Mouse (Mus musculus) kidney, adult 11 months (tissue): ENCODE results near the gene Olfr506.
"Not testable (repeated sequence)": the region's sequence is repeated elsewhere in the genome, so short reads cannot be mapped to it uniquely, and the experiment has no call there.

ENCODE experiments used
- DNase-seq: peaks from one replicate; pipeline ENCODE4 v3.0.0; 2022

The Olfr506 gene

GRCm38 (mm10) chr7:108610487-108610886, at the start of gene Olfr506:
Gene Olfr506 (plus strand): TSS chr7:108610787.
- DNase-seq, result no peak

GRCm38 (mm10) chr7:108565693-108566092, 44.9 kb upstream of the Olfr506 start, which contains the start of gene Olfr504:
Gene Olfr504 (minus strand): TSS chr7:108565793.
- no peak for DNase-seq

- DNase-seq, result no peak
These were observed 20.8 kb upstream of the Olfr506 start for GRCm38 (mm10) chr7:108589797-108590196.

DNA sequence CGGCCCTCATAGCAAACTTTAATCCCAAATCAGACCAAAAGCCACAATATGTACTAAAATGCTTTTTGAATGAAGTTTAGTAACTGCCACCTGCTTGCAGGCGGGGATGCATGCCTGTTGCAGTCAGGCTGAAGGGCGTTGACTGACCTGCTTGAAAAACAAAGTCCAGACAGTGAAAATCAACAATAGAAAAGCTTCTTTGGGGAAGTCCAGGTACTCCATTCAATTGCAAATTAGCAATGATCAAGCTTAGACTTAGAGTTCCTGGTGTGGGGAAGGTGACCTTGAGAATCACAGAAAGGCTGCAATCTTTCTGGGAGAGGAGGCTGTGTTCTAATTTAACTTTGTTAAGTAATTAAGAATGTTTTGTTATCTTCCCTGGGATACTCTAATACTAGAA, 8.7 kb upstream of the Olfr506 start:
- not testable (repeated sequence) for DNase-seq

DNA sequence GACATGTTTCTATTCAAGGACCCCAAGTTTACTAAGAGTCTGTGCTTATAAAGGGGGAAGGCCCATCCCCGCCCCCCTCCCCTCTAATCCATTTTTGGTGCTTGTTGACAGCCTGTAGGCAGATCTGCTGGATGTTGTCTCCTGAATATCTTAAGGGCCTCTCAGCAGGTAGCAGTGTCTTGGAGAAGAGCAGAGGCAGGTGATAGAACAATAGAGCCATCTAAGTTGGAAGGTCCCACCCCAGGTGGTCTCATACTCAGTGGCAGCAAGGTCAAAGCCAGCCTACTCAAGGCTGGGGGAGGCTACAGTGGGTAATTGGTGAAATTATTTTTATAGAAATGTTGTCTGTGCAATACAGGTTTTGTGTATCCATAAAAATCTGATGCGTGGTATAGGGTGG, 3.5 kb downstream of the Olfr506 start:
- no peak for DNase-seq

GRCm38 (mm10) chr7:108616781-108617180, 6.2 kb downstream of the Olfr506 start:
- DNase-seq, result not testable (repeated sequence)

- DNase-seq, result no peak
These were observed 10.9 kb downstream of the Olfr506 start, which contains the start of gene Olfr507 for GRCm38 (mm10) chr7:108621514-108621913. Gene Olfr507 (plus strand): TSS chr7:108621814.

GRCm38 (mm10) chr7:108629694-108630093, 19.1 kb downstream of the Olfr506 start, which contains the start of gene Olfr508:
Gene Olfr508 (plus strand): TSS chr7:108629994.
- no peak for DNase-seq

DNA sequence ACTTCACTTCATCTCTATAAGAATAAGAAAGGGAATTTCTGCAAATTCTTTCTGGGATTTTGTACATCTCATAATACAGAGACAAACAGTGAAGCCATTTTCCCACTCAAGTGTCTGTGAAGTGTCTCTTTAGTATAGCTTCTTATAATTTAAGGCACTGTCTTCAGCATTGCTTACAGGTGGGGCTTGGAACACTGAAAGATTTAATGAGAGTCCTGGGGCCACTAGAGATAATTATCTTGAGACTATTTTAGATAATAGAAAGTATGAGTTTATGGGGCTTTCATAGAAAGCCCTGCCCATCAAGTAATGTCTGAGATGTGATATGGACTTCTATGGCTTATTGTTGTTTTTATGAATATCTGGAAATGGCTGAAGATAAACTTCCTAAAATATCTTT, 41.2 kb downstream of the Olfr506 start, which contains the start of gene Olfr509:
Gene Olfr509 (minus strand): TSS at position 101 of the 400 bp plus-strand sequence.
- DNase-seq, result no peak

- no peak for DNase-seq
These were observed 51.8 kb downstream of the Olfr506 start for GRCm38 (mm10) chr7:108662419-108662818.
